Mouse (Mus musculus) cerebellum, postnatal 10 days (tissue): ENCODE data around the gene Thnsl1.
"Not testable (repeated sequence)": the region's sequence is repeated elsewhere in the genome, so short reads cannot be mapped to it uniquely, and the experiment has no call there.

ENCODE experiments used
- DNase-seq, 2 experiments: peaks; one replicate each; pipeline ENCODE4 v3.0.0; 2021; ENCODE audit warnings: mixed read lengths in 2 of 2

Thnsl1 gene

GRCm38 (mm10) chr2:21244104-21244503 is 38.6 kb downstream of the Thnsl1 start:
- not testable (repeated sequence) for DNase-seq

- no peak for DNase-seq
Measured at GRCm38 (mm10) chr2:21244986-21245385, 39.5 kb downstream of the Thnsl1 start.

- no peak for DNase-seq
Measured at GRCm38 (mm10) chr2:21245477-21246102, 40.1 kb downstream of the Thnsl1 start.

- peak in 1 of 2 experiments; percentile 36 for DNase-seq
Measured at GRCm38 (mm10) chr2:21253644-21254043, 48.1 kb downstream of the Thnsl1 start.

GRCm38 (mm10) chr2:21254308-21254707 is 48.8 kb downstream of the Thnsl1 start:
- DNase-seq: no peak

GRCm38 (mm10) chr2:21258281-21258680 is 52.8 kb downstream of the Thnsl1 start:
- no peak for DNase-seq

GRCm38 (mm10) chr2:21259081-21259480 is 53.6 kb downstream of the Thnsl1 start:
- DNase-seq: no peak

GRCm38 (mm10) chr2:21260060-21260459 is 54.5 kb downstream of the Thnsl1 start:
- DNase-seq: peak; percentile 71 to 75

GRCm38 (mm10) chr2:21261370-21262006 is 56.0 kb downstream of the Thnsl1 start:
- peak; percentile 84 to 88 for DNase-seq

- peak in 1 of 2 experiments; percentile 48 for DNase-seq
Measured at GRCm38 (mm10) chr2:21264031-21264430, 58.5 kb downstream of the Thnsl1 start.
